Mouse (Mus musculus): ENCODE data around the gene Npdc1.
"Not testable (repeated sequence)": the region's sequence is repeated elsewhere in the genome, so short reads cannot be mapped to it uniquely, and the experiment has no call there.

Gene Npdc1

DNA sequence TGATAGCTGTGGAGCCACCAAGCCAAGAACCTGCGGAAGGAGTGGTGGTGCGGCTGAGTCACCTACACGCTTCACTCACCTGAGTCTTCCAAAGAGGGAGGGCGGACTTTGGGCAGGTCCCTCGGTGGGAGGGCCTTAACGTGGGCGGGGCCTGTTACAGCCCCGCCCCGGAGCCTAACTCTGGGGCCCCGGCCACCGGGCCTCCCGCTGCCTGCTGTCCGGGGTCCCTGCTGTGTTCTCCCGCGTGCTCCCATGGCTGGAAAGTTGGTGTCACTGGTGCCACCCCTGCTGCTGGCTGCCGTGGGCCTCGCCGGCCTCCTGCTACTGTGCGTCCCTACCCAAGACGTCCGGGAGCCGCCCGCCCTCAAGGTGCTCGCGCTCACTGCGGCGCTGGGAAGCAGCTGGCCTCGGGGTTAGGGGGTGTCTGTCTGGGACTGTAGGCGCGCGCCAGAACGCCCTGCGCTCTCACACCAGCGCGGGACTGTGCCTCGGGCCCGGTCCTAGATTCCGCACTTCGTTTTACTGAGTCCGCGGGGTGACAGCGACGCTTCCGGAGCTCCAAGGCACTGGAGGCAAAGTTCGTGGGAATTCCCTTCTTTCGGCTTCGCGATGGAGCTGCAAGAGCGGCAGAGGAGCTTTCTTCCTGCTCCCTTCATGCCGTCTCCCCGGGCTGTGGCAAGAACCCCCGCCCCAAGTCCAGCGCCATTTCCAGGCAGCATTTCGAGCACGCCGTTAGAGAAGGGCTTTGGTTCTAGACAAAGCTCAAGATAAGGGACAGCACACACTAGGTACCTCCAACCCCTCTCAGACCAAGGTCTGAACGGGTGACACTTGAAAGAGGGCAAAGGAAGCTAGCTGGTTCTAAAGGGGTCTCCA, 3.2 kb upstream of the Npdc1 start, which contains the start of gene Entpd2:
Gene Entpd2 (plus strand): TSS at position 154 of the 876 bp plus-strand sequence.
- DNase-seq (ENCODE audit: low spot score in 2 of 2): no peak

GRCm38 (mm10) chr2:25396597-25396983, 2.6 kb upstream of the Npdc1 start:
- DNase-seq (ENCODE audit: low spot score in 2 of 2): no peak

DNA sequence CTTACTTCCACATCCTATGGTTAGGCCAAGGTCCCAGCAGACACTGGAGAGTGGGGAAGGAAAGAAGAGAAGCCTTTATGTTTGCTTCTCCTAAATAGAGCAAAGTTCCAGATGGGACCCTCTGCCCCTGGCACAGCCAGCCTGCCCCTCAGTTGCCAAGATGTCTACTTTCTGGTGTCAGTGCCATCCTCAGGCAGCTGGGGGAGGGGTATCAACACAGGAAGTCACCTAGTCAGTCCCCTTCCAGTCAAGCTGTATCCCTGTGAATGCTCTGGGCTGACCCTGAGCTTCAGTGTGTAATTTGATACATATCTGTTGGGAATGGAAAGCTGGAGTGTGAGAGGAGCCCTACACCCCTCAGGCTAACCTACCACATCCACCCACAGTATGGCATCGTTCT, 2.1 kb upstream of the Npdc1 start:
- DNase-seq (ENCODE audit: low spot score in 2 of 2): no peak

GRCm38 (mm10) chr2:25398065-25398464, 1.1 kb upstream of the Npdc1 start:
- DNase-seq (ENCODE audit: low spot score in 2 of 2): no peak

DNA sequence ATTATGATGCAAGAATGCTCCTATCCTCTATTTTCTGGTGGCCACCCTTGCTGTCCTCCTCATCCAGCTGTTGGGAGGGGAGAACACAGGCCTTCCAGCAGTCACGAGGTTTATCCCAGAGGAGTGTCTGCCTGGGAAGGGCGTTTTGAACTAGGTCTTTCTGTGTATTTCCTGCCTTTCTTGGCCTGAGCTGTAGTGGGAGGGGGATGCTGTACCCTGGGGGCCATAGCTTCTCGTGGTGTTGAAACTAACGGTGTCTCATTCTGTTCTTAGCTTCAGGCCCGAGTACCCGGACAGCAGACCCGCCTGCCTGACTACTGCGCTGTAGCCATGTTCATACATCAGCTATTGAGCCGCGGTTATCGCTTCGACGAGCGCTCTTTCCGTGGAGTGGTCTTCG, 1.1 kb downstream of the Npdc1 start:
- no peak for DNase-seq (ENCODE audit: low spot score in 2 of 2)

DNA sequence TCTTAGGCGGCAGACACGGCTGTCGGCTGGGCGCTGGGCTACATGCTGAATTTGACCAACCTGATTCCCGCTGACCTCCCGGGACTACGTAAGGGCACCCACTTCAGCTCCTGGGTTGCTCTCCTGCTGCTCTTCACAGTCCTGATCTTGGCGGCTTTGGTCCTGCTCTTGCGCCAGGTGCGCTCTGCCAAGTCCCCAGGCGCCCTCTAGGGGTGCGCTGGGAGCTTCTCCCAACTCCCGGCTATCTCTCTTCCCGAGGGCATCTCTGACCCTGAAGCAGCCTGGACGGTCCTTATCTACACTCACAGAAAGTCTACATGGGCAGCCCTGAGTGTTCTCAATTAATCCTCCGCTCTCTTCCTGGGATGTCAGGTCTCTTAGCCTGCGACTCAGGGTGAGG, 1.6 kb downstream of the Npdc1 start:
- DNase-seq (ENCODE audit: low spot score in 2 of 2): peak in 1 of 2 experiments; percentile 37

GRCm38 (mm10) chr2:25402377-25402971, 3.3 kb downstream of the Npdc1 start:
- peak; percentile 66 to 71 for DNase-seq (ENCODE audit: low spot score in 2 of 2)

DNA sequence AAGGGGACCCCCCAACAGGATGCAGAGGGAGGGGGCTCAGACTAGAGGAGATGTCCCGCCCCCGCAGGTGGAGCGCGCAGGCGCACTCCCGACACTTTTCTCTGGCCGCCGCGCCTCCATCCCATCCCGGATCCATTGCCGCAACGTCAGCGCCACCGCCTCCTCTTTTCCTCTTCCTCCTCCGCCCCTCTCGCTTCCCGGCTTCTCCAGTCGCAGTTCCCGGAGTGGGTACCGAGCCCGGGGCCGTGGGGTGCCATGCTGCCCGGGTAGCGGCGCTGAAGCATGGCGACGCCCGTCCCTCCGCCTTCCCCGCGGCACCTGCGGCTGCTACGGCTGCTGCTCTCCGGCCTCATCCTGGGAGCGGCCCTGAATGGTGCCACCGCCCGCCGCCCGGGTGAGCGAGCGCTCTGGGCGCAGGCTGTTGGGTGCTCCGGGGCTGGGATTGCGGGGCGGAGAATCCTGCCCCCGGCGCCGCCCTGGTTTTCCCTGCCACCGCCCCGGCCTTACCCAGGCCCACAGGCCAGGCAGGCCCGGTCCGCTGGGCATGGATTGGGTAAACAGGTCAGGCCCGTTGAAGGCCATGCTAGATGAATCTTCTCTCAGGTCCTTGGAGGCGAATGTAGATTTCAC, 3.9 kb downstream of the Npdc1 start:
- peak; percentile 87 to 88 for DNase-seq (ENCODE audit: low spot score in 2 of 2)

- DNase-seq (ENCODE audit: low spot score in 2 of 2): no peak
Measured at GRCm38 (mm10) chr2:25403994-25404393, 4.8 kb downstream of the Npdc1 start.

GRCm38 (mm10) chr2:25408908-25409307, 9.8 kb downstream of the Npdc1 start:
- DNase-seq (ENCODE audit: low spot score in 2 of 2): no peak

- not testable (repeated sequence) for DNase-seq (ENCODE audit: low spot score in 2 of 2)
Measured at GRCm38 (mm10) chr2:25413436-25413835, 14.3 kb downstream of the Npdc1 start.

GRCm38 (mm10) chr2:25417426-25417825, 18.3 kb downstream of the Npdc1 start:
- no peak for DNase-seq (ENCODE audit: low spot score in 2 of 2)

GRCm38 (mm10) chr2:25421896-25422295, 22.7 kb downstream of the Npdc1 start:
- no peak for DNase-seq (ENCODE audit: low spot score in 2 of 2)

- no peak for DNase-seq (ENCODE audit: low spot score in 2 of 2)
Measured at GRCm38 (mm10) chr2:25422587-25423410, 23.6 kb downstream of the Npdc1 start, which contains the start of gene Fut7. Gene Fut7 (plus strand): TSS chr2:25423267.

- DNase-seq (ENCODE audit: low spot score in 2 of 2): no peak
Measured at GRCm38 (mm10) chr2:25423626-25424025, 24.5 kb downstream of the Npdc1 start.

DNA sequence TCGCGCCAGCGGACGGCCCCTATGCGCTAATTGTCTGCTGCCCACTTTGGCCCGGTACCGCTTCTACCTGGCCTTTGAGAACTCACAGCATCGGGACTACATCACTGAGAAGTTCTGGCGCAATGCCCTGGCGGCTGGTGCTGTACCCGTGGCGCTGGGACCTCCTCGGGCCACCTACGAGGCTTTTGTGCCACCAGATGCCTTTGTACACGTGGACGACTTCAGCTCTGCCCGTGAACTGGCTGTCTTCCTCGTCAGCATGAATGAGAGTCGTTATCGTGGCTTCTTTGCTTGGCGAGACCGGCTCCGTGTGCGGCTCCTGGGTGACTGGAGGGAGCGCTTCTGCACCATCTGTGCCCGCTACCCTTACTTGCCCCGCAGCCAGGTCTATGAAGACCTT, 26.3 kb downstream of the Npdc1 start:
- no peak for DNase-seq (ENCODE audit: low spot score in 2 of 2)

- peak in 1 of 2 experiments; percentile 53 for DNase-seq (ENCODE audit: low spot score in 2 of 2)
Measured at GRCm38 (mm10) chr2:25426721-25427191, 27.6 kb downstream of the Npdc1 start.

DNA sequence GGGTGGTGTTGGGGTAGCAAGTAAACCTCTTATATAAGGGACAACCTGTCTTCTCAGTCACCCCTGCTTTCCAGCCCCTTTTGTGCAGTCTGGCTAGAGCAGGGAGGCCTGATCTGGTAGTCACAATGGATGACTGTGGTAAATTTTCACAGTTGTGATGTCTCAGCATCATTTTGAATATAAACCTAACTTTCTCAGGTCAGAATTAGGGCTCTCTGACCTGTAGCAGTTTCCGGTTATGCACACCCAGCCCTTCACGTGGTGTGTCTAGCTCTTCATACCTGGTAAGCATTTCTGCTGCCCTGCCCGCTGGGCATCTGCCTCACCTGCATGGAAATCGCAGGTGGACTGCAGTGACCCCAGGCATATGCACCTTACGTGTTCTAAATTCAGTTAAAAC, 28.1 kb downstream of the Npdc1 start:
- DNase-seq (ENCODE audit: low spot score in 2 of 2): no peak

DNA sequence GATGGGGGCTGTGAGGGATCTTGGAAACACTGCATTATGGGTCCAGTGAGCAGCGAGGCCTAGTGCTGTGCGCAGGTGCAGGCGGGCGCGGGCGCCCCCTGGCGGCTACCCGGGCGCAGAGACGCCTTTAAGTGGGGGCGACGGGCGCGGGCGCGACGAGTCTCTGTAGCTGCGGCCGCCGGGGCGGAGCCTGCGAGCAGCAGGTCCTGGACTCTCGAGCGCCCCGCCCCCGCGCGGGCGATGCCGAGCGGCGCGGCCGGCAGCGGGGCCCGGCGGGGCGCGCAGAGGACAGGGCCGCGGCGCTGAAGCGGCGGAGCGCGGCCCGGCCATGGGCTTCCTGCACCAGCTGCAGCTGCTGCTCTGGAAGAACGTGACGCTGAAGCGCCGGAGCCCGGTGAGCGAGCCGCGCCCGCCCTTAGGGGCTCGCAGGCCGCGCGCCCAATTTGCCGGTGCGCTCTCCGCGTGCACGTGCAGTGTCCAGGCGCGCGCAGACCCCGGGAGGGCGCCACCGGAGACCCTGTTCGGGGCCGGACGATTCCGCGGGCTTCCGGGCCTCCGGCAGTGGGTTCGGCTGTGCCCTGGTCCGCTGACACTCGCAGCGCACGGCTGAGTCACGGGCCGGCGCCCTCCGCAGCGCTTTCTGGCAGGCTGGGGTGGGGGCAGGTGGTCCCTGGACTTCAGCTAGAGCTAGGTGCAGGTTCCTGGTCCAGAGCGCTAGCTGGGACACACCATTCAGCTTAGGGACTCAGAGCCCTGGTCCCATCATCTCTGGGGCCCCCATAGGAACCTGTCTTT, 29.5 kb downstream of the Npdc1 start, which contains the start of gene Abca2:
Gene Abca2 (plus strand): TSS at position 262 of the 795 bp plus-strand sequence.
- DNase-seq (ENCODE audit: low spot score in 2 of 2): peak; percentile 92 to 93

DNA sequence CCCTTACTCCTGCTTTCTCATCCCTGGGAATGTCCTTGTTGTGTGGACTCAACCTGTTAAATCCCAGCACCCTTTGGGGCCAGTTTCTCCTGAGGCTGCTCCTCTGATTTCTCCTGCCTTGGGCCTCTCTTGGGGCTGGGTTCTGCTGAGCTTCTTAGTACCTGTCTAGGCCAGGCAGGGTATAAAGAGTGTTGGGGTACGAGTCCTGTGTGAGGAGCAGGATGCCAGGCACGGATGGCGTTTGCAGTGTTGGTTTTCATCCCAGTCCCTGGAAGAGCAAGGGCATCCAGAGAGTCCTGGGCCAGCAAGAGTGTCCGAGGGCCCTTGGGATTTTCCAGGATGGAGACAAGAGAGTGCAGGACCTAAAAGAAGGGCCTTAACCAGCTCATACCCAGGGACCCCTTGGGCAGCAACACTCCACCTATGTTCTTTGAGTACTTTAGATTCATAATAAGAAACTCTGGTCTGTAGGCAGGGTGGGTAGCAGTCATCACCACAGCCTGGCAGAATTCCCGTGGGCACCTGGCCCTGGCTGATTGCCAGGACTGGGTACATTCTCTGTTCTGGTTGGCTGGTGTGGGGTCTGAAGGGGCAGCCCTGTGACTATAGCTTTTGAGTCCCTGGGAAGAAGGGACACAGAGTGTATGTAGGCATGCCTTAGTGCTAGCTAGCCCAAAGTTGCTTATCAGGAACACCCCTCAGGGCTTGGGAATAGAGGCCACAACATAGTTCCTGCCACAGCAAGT, 30.5 kb downstream of the Npdc1 start:
- peak in 1 of 2 experiments; percentile 30 for DNase-seq (ENCODE audit: low spot score in 2 of 2)
